Mouse (Mus musculus) CD4-positive helper T cell, adult 2 months (primary cell): ENCODE data around the gene Kcp.
A peak's percentile ranks its signal among the peaks of the same experiment; 100 is the strongest.

Experiments used
- DNase-seq: peaks from one replicate; pipeline ENCODE4 v3.0.0-alpha.2; 2012; ENCODE audit warnings: low read depth, missing footprints, low spot score

The Kcp gene

GRCm38 (mm10) chr6:29463388-29463787, 44.4 kb downstream of the Kcp start:
- no peak for DNase-seq

GRCm38 (mm10) chr6:29461502-29461901, 46.2 kb downstream of the Kcp start:
- no peak for DNase-seq

- no peak for DNase-seq
Observed at GRCm38 (mm10) chr6:29450667-29451066, 57.1 kb downstream of the Kcp start.

- no peak for DNase-seq
Observed at GRCm38 (mm10) chr6:29449858-29450257, 57.9 kb downstream of the Kcp start.

GRCm38 (mm10) chr6:29445354-29445753, 62.4 kb downstream of the Kcp start:
- no peak for DNase-seq

- DNase-seq: peak; percentile 35
Observed at GRCm38 (mm10) chr6:29444773-29445172, 63.0 kb downstream of the Kcp start.

GRCm38 (mm10) chr6:29439789-29440188, 68.0 kb downstream of the Kcp start:
- no peak for DNase-seq

GRCm38 (mm10) chr6:29439251-29439650, 68.5 kb downstream of the Kcp start:
- no peak for DNase-seq

GRCm38 (mm10) chr6:29436461-29436934, 71.3 kb downstream of the Kcp start:
- DNase-seq: no peak

- no peak for DNase-seq
Observed at GRCm38 (mm10) chr6:29435940-29436451, 71.8 kb downstream of the Kcp start.

GRCm38 (mm10) chr6:29434911-29435691, 72.7 kb downstream of the Kcp start:
- no peak for DNase-seq

- DNase-seq: no peak
Observed at GRCm38 (mm10) chr6:29433804-29434795, 73.7 kb downstream of the Kcp start.

GRCm38 (mm10) chr6:29433038-29433803, 74.5 kb downstream of the Kcp start, which contains the start of gene Flnc:
Flnc (plus strand) TSS chr6:29433256.
- no peak for DNase-seq

- no peak for DNase-seq
Observed at GRCm38 (mm10) chr6:29432676-29433037, 75.1 kb downstream of the Kcp start.

- DNase-seq: no peak
Observed at GRCm38 (mm10) chr6:29432156-29432555, 75.6 kb downstream of the Kcp start.

- no peak for DNase-seq
Observed at GRCm38 (mm10) chr6:29431473-29431872, 76.3 kb downstream of the Kcp start.

- no peak for DNase-seq
Observed at GRCm38 (mm10) chr6:29430681-29431420, 76.9 kb downstream of the Kcp start.

GRCm38 (mm10) chr6:29428171-29428570, 79.6 kb downstream of the Kcp start:
- DNase-seq: no peak

- DNase-seq: no peak
Observed at GRCm38 (mm10) chr6:29426331-29426730, 81.4 kb downstream of the Kcp start.

GRCm38 (mm10) chr6:29425118-29425517, 82.6 kb downstream of the Kcp start:
- no peak for DNase-seq
